Mouse (Mus musculus) left cerebral cortex, adult 2 months (tissue): Measurements from ENCODE around the gene Ski. TPM values are rescaled to one million over a fixed set of nuclear protein-coding genes. Genes with fewer than 3 reads are reported as not detected.

Source experiments
- DNase-seq, 2 experiments: peaks; one replicate each; pipeline ENCODE4 v3.0.0; 2021 to 2022; ENCODE audit warnings: low spot score in 2 of 2, mixed read lengths in 1 of 2; ENCODE audit errors: extremely low spot score in 1 of 2
- H3K27ac ChIP-seq: fragments of 200-600 bp; 2 replicates; pipeline ENCODE4 v1.8.1; 2022
- H3K4me3 ChIP-seq: fragments of 200-600 bp; 2 replicates; pipeline ENCODE4 v1.8.1; 2022
- CTCF ChIP-seq: fragments of 200-600 bp; IDR thresholded peaks from 2 replicates; pipeline ENCODE4 v1.8.1; 2022; ENCODE audit warnings: antibody characterized with exemption, mild to moderate bottlenecking, moderate library complexity
- intact Hi-C: fragments of 180-260 bp; cut with DNase I; formaldehyde crosslinking; loops from one replicate; pipeline ENCODE4 v1.15.1; 2025
- total RNA-seq, 2 experiments: library from RNA; stranded (reverse); gene quantifications; 2 replicates each; pipeline ENCODE4 v1.2.3; 2021

The Ski gene
- total RNA-seq, 2 experiments from 2014 or later = 113 to 119 TPM

GRCm38 (mm10) chr4:155207841-155208240, 14.6 kb downstream of the Ski start:
- no peak for TF ChIP-seq CTCF
- intact Hi-C loops = no loop called here
- DNase-seq = no peak
- H3K27ac ChIP-seq = no peak overlapping the region
- no peak overlapping the region for H3K4me3 ChIP-seq

- Histone ChIP-seq H3K4me3 (no peak overlapping the region), H3K27ac (no peak overlapping the region)
- no peak for TF ChIP-seq CTCF
- intact Hi-C loops = no loop called here
- no peak for DNase-seq
Measured at GRCm38 (mm10) chr4:155206498-155206897, 15.9 kb downstream of the Ski start.

GRCm38 (mm10) chr4:155205919-155206318, 16.5 kb downstream of the Ski start:
- no peak for DNase-seq
- Histone ChIP-seq H3K27ac (no peak overlapping the region), H3K4me3 (no peak overlapping the region)
- intact Hi-C loops = no loop called here
- no peak for TF ChIP-seq CTCF

- TF ChIP-seq CTCF = no peak
- no peak for DNase-seq
- Histone ChIP-seq H3K27ac (no peak overlapping the region), H3K4me3 (no peak overlapping the region)
- intact Hi-C loops = no loop called here
Measured at GRCm38 (mm10) chr4:155201764-155202163, 20.6 kb downstream of the Ski start.

- intact Hi-C loops = no loop called here
- no peak for TF ChIP-seq CTCF
- no peak for DNase-seq
- Histone ChIP-seq H3K27ac (peak overlapping the region; percentile 1; the same call in 1 of the 2 replicates), H3K4me3 (no peak overlapping the region)
Measured at GRCm38 (mm10) chr4:155200861-155201390, 21.5 kb downstream of the Ski start.

GRCm38 (mm10) chr4:155197726-155198125, 24.7 kb downstream of the Ski start:
- DNase-seq = no peak
- H3K27ac ChIP-seq = no peak overlapping the region
- intact Hi-C loops = no loop called here
- no peak overlapping the region for H3K4me3 ChIP-seq
- TF ChIP-seq CTCF = no peak

- no peak for DNase-seq
- no peak overlapping the region for H3K4me3 ChIP-seq
- intact Hi-C loops = no loop called here
- H3K27ac ChIP-seq = no peak overlapping the region
- no peak for TF ChIP-seq CTCF
Measured at GRCm38 (mm10) chr4:155195204-155195603, 27.2 kb downstream of the Ski start.

- intact Hi-C loops = no loop called here
- Histone ChIP-seq H3K27ac (peak overlapping the region; percentile 11; the same call in 1 of the 2 replicates), H3K4me3 (no peak overlapping the region)
- TF ChIP-seq CTCF = no peak
- no peak for DNase-seq
Measured at GRCm38 (mm10) chr4:155190275-155190674, 32.1 kb downstream of the Ski start.

GRCm38 (mm10) chr4:155189711-155190139, 32.7 kb downstream of the Ski start:
- intact Hi-C loops = no loop called here
- Histone ChIP-seq H3K4me3 (no peak overlapping the region), H3K27ac (peak overlapping the region; percentile 11; the same call in 1 of the 2 replicates)
- TF ChIP-seq CTCF = peak; percentile 27
- DNase-seq = no peak

GRCm38 (mm10) chr4:155188803-155189202, 33.6 kb downstream of the Ski start:
- DNase-seq = no peak
- no peak overlapping the region for H3K4me3 ChIP-seq
- intact Hi-C loops = no loop called here
- TF ChIP-seq CTCF = no peak
- 0 out of 2 replicates have a peak overlapping the region, but pooled peaks have one; percentile 19 for H3K27ac ChIP-seq

GRCm38 (mm10) chr4:155188341-155188740, 34.1 kb downstream of the Ski start:
- peak overlapping the region; percentile 19; the same call in 1 of the 2 replicates for H3K27ac ChIP-seq
- no peak overlapping the region for H3K4me3 ChIP-seq
- no peak for DNase-seq
- TF ChIP-seq CTCF = no peak
- intact Hi-C loops = no loop called here

- TF ChIP-seq CTCF = no peak
- intact Hi-C loops = no loop called here
- no peak for DNase-seq
- Histone ChIP-seq H3K4me3 (no peak overlapping the region), H3K27ac (no peak overlapping the region; the same call in 1 of the 2 replicates)
Measured at GRCm38 (mm10) chr4:155187192-155187674, 35.2 kb downstream of the Ski start.

- TF ChIP-seq CTCF = no peak
- DNase-seq = no peak
- Histone ChIP-seq H3K27ac (no peak overlapping the region), H3K4me3 (no peak overlapping the region)
- intact Hi-C loops = no loop called here
Measured at GRCm38 (mm10) chr4:155185845-155186244, 36.5 kb downstream of the Ski start.
